Mouse (Mus musculus) myocyte (in vitro differentiated cells): ENCODE measurements at regions not wholly inside any gene's neighbourhood (a gene's known extent, or its start where the extent isn't known, plus 50 kb on each side); places are given as distances from the start of the nearest gene placed in this dataset.

Experiments
- H3K27me3 ChIP-seq: one replicate; pipeline ENCODE4 v1.6.1; 2011; ENCODE audit not compliant: control insufficient read depth, insufficient read depth, insufficient read length
- H3K36me3 ChIP-seq: one replicate; pipeline ENCODE4 v1.6.1; 2011; ENCODE audit not compliant: control insufficient read depth, insufficient read depth
- H3K4me2 ChIP-seq: one replicate; pipeline ENCODE4 v1.6.1; 2011; ENCODE audit warnings: low read depth, control low read depth
- H3K4me3 ChIP-seq: one replicate; pipeline ENCODE4 v1.5.1; 2011; ENCODE audit warnings: mild to moderate bottlenecking, control low read depth, moderate library complexity
- H3K79me2 ChIP-seq: one replicate; pipeline ENCODE4 v1.6.1; 2011; ENCODE audit not compliant: control insufficient read depth, insufficient read depth
- H3ac ChIP-seq: one replicate; pipeline ENCODE4 v1.6.1; 2011; ENCODE audit not compliant: control insufficient read depth, insufficient read length
- CEBPB ChIP-seq: IDR thresholded peaks from 2 replicates; pipeline ENCODE4 v1.6.1; 2011; ENCODE audit warnings: mild to moderate bottlenecking, moderate library complexity; ENCODE audit not compliant: poor library complexity, insufficient read depth, severe bottlenecking
- E2F4 ChIP-seq: IDR thresholded peaks from one replicate; pipeline ENCODE4 v1.6.1; 2011; ENCODE audit warnings: mild to moderate bottlenecking, control low read depth, moderate library complexity; ENCODE audit not compliant: insufficient read depth
- MAX ChIP-seq: IDR thresholded peaks from one replicate; pipeline ENCODE4 v1.6.1; 2011; ENCODE audit warnings: low read depth, mild to moderate bottlenecking, control low read depth
- MYOD1 ChIP-seq, 3 experiments: IDR thresholded peaks; one replicate each; pipeline ENCODE4 v1.6.1; 2011; ENCODE audit warnings: control low read depth in 2 of 3, low read depth in 2 of 3, mild to moderate bottlenecking in 2 of 3, moderate library complexity in 1 of 3; ENCODE audit not compliant: insufficient read length in 2 of 3, control insufficient read depth in 1 of 3
- MYOG ChIP-seq, 3 experiments: IDR thresholded peaks; one replicate each; pipeline ENCODE4 v1.6.1; 2011; ENCODE audit warnings: control low read depth in 2 of 3, low read depth in 2 of 3, mild to moderate bottlenecking in 2 of 3; ENCODE audit not compliant: insufficient read length in 2 of 3, control insufficient read depth in 1 of 3, insufficient read depth in 1 of 3
- POLR2A ChIP-seq: IDR thresholded peaks from one replicate; pipeline ENCODE4 v1.6.1; 2011; ENCODE audit warnings: low read depth, mild to moderate bottlenecking, control low read depth, moderate library complexity; ENCODE audit not compliant: insufficient read length
- POLR2AphosphoS2 ChIP-seq: IDR thresholded peaks from one replicate; pipeline ENCODE4 v1.6.1; 2011; ENCODE audit warnings: low read depth, control low read depth; ENCODE audit not compliant: insufficient read length
- REST ChIP-seq: IDR thresholded peaks from one replicate; pipeline ENCODE4 v1.6.1; 2011; ENCODE audit warnings: mild to moderate bottlenecking, control low read depth, moderate library complexity; ENCODE audit not compliant: insufficient read depth, insufficient read length
- SRF ChIP-seq: IDR thresholded peaks from one replicate; pipeline ENCODE4 v1.6.1; 2011; ENCODE audit warnings: low read depth; ENCODE audit not compliant: control insufficient read depth, insufficient read length
- TCF12 ChIP-seq: IDR thresholded peaks from one replicate; pipeline ENCODE4 v1.6.1; 2011; ENCODE audit warnings: mild to moderate bottlenecking, control low read depth; ENCODE audit not compliant: poor library complexity, insufficient read depth, severe bottlenecking
- TCF3 ChIP-seq: IDR thresholded peaks from one replicate; pipeline ENCODE4 v1.6.1; 2011; ENCODE audit warnings: low read depth, control low read depth; ENCODE audit not compliant: insufficient read length
- USF1 ChIP-seq: IDR thresholded peaks from one replicate; pipeline ENCODE4 v1.6.1; 2011; ENCODE audit warnings: low read depth, mild to moderate bottlenecking, control low read depth, moderate library complexity

- TF ChIP-seq MYOG (IDR thresholded peaks at IDR 0.05; ENCODE audit: control insufficient read depth in 1 of 3, insufficient read depth in 1 of 3, insufficient read length in 2 of 3, low read depth in 2 of 3) (no peak), TCF12 (no peak), MAX (no peak), POLR2A (no peak), E2F4 (no peak), MYOD1 (IDR thresholded peaks at IDR 0.05; ENCODE audit: control insufficient read depth in 1 of 3, insufficient read length in 2 of 3, low read depth in 2 of 3) (no peak)
- no peak overlapping the region for H3ac ChIP-seq
- H3K4me2 ChIP-seq = no peak overlapping the region
- H3K27me3 ChIP-seq = no peaks in the 10 kb centered on the region
- no peaks in the 10 kb centered on the region for H3K36me3 ChIP-seq
- no peak overlapping the region for H3K4me3 ChIP-seq
- no peaks in the 10 kb centered on the region for H3K79me2 ChIP-seq
Measured at GRCm38 (mm10) chr7:70119517-70119916, 247.0 kb downstream of the Nr2f2 start.

GRCm38 (mm10) chr7:70118971-70119370, 247.6 kb downstream of the Nr2f2 start:
- TF ChIP-seq E2F4 (no peak), TCF12 (no peak), POLR2A (no peak), TCF3 (no peak)
- no peak overlapping the region for H3K4me3 ChIP-seq

GRCm38 (mm10) chr7:70117930-70118922, 248.3 kb downstream of the Nr2f2 start:
- no peaks in the 10 kb centered on the region for H3K27me3 ChIP-seq
- no peak overlapping the region for H3ac ChIP-seq
- H3K79me2 ChIP-seq = no peaks in the 10 kb centered on the region
- TF ChIP-seq CEBPB (no peak), USF1 (no peak), MAX (no peak), REST (no peak), SRF (no peak), TCF3 (no peak), TCF12 (no peak), E2F4 (no peak), POLR2A (no peak), MYOG (IDR thresholded peaks at IDR 0.05; ENCODE audit: control insufficient read depth in 1 of 3, insufficient read depth in 1 of 3, insufficient read length in 2 of 3, low read depth in 2 of 3) (no peak), POLR2AphosphoS2 (no peak), MYOD1 (IDR thresholded peaks at IDR 0.05; ENCODE audit: control insufficient read depth in 1 of 3, insufficient read length in 2 of 3, low read depth in 2 of 3) (no peak)
- no peaks in the 10 kb centered on the region for H3K36me3 ChIP-seq
- no peak overlapping the region for H3K4me3 ChIP-seq
- no peak overlapping the region for H3K4me2 ChIP-seq

More at GRCm38 (mm10) chr7:70118971-70119370, 247.6 kb downstream of the Nr2f2 start:
- no peaks in the 10 kb centered on the region for H3K36me3 ChIP-seq
- no peaks in the 10 kb centered on the region for H3K27me3 ChIP-seq
- no peaks in the 10 kb centered on the region for H3K79me2 ChIP-seq
- no peak overlapping the region for H3K4me2 ChIP-seq
- H3ac ChIP-seq = no peak overlapping the region

- Histone ChIP-seq H3ac (no peak overlapping the region), H3K27me3 (no peaks in the 10 kb centered on the region), H3K4me2 (no peak overlapping the region), H3K4me3 (no peak overlapping the region), H3K79me2 (no peaks in the 10 kb centered on the region), H3K36me3 (no peaks in the 10 kb centered on the region)
- TF ChIP-seq SRF (no peak), TCF3 (no peak), POLR2AphosphoS2 (no peak), REST (no peak), E2F4 (no peak), TCF12 (no peak), MYOG (IDR thresholded peaks at IDR 0.05; ENCODE audit: control insufficient read depth in 1 of 3, insufficient read depth in 1 of 3, insufficient read length in 2 of 3, low read depth in 2 of 3) (no peak), MYOD1 (IDR thresholded peaks at IDR 0.05; ENCODE audit: control insufficient read depth in 1 of 3, insufficient read length in 2 of 3, low read depth in 2 of 3) (no peak), USF1 (no peak), POLR2A (no peak), MAX (no peak), CEBPB (no peak)
Measured at GRCm38 (mm10) chr7:70109013-70109412, 257.5 kb downstream of the Nr2f2 start.

- Histone ChIP-seq H3K27me3 (no peaks in the 10 kb centered on the region), H3K4me3 (no peak overlapping the region), H3K79me2 (no peaks in the 10 kb centered on the region), H3ac (no peak overlapping the region), H3K4me2 (no peak overlapping the region), H3K36me3 (no peaks in the 10 kb centered on the region)
- no peak for TF ChIP-seq REST
- no peak for TF ChIP-seq USF1
- TF ChIP-seq CEBPB = no peak
- no peak for TF ChIP-seq POLR2A
- TF ChIP-seq POLR2AphosphoS2 = no peak
Measured at GRCm38 (mm10) chr7:70105024-70105423, 261.5 kb downstream of the Nr2f2 start.
